Mouse (Mus musculus) adrenal gland, adult 8-10 months (tissue): ENCODE data around the gene Rbfox1. TPM values are rescaled to one million over a fixed set of nuclear protein-coding genes. Genes with fewer than 3 reads are reported as not detected.

Experiments
- DNase-seq: peaks from one replicate; pipeline ENCODE4 v3.0.0; 2022
- total RNA-seq, 4 experiments: library from RNA; stranded (reverse); gene quantifications; 2 replicates each; pipeline ENCODE4 v1.2.4; 2022

Rbfox1 gene
- total RNA-seq, 4 experiments from 2014 or later: 1.3 to 4.0 (median 2.3) TPM

DNA sequence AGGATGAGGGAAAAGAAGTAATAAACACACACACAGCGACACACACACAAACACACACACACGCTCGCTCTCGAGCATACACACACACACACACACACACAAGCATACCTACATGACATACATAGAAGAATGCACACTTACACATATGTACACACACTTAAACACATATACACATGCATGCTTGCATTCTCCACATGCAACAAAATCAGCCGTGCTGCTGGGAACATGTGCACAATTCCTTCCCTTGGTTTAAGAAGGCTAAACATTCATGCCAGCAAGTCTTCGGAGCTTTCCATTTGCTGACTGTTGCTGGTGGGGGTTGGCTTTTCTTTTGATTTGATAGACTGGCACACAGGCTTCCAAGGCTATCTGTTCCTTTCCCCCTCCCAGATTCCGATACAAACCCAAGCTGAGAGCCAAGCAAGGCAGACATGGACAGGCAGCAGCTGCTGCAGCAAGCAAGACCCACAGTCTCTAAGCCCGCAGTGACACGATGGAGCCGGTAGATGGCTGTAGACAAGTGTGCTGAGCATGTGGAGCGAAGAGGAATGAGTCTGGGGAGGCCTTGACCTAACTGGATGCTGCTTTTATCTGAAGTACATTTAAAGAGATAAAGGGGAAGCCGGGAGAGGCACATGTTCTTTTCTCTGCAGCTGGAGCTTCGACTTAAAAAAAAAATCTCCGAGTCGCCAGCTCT, 954.3 kb downstream of the Rbfox1 start:
- DNase-seq: peak; percentile 84

GRCm38 (mm10) chr16:6840007-6840406, 954.9 kb downstream of the Rbfox1 start:
- DNase-seq: no peak

GRCm38 (mm10) chr16:6840461-6840860, 955.3 kb downstream of the Rbfox1 start:
- no peak for DNase-seq

GRCm38 (mm10) chr16:6842066-6842785, 957.1 kb downstream of the Rbfox1 start:
- DNase-seq: no peak

DNA sequence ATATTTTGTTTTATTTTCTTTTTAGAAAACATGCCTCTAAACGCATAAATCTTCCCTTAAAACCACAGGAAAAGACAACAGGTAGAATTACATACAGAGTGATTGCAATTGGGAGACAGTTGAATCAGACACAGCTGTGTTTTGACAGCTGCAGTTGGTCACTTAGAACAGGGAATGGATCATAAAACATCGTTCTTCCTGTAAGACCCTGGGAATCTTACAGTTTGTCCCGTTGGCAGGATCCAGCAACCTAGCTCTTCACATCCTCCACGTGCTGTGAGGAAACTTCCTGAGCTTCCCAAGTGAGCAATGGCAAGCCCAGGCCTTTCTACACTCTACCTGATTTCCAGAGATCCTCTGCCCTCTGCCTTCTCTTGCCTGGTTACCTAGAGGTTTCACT, 959.5 kb downstream of the Rbfox1 start:
- DNase-seq: no peak

DNA sequence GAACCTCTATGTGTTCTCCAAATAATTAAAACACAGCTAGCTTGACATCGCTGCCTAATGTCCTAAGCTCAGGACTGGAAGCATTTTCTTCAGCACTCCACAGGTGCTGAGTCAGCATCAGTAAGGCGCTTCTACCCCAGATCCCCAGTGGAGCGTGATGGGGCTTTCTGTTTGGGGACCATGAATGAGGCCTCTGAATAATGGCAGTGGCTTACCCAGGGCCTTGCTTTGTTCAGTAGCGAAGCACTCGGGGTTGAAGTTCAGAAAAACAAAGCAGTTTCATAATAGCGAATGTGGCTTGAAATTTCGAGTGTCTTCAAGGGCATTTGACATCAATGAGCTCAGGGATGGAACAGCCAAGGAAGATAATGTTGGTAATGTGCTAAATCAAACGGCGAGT, 966.2 kb downstream of the Rbfox1 start:
- peak; percentile 52 for DNase-seq

DNA sequence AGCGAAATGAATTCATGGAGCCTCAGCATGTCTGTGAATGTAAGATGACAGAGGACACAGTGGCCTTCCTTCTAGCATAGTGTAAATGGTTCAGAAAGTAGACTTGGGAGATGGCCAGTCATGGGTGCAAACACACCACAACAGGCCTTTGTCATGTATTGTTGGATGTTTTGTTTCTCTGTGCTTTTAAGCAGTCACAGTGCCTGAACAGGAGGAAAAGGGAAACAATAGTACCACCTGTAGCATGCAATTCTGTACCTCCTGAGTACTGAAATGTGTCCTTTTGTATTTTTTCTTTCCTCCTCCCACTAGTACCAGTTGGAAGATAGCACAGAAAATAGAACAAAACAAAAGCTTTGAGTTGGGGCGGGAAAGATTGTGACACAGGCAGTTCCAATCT, 968.6 kb downstream of the Rbfox1 start:
- no peak for DNase-seq

DNA sequence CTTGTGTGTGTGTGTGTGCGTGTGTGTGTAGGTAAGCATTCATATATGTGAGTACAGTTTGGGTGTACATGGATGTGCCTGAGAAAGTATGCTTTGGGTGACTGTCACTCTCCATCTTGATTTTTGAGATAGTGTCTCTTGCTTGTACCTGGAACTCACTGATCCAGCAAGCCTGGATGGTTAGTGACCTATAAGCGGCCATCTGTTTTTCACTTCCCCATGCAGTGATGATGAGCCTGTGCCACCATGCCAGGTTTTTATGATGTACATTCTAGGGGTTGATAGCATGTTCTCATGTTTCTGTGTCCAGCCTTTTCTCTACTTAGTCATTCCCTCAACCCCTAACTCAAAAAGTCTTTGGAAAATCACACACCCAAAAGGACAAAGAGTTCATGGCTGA, 976.5 kb downstream of the Rbfox1 start:
- DNase-seq: no peak

- no peak for DNase-seq
These were observed 997.7 kb downstream of the Rbfox1 start for GRCm38 (mm10) chr16:6882683-6883430.

DNA sequence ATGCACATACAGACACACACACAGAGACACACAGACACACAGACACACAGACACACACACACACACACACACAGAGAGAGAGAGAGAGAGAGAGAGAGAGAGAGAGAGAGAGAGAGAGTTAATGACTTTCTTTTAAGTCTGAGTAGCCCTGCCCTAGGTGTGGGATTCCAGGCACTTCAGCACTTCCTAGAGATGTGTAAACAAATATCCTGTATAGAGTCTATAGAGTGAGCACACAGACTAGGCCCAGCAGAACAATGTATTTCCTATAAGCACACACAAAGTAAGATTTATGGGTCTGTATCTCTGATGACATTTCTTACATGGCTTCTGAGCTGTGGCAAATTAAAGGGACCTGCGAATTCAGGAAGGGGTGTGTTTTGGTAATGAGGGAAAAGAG, 998.6 kb downstream of the Rbfox1 start:
- DNase-seq: no peak

GRCm38 (mm10) chr16:6885617-6886016, 1000.5 kb downstream of the Rbfox1 start:
- DNase-seq: no peak

DNA sequence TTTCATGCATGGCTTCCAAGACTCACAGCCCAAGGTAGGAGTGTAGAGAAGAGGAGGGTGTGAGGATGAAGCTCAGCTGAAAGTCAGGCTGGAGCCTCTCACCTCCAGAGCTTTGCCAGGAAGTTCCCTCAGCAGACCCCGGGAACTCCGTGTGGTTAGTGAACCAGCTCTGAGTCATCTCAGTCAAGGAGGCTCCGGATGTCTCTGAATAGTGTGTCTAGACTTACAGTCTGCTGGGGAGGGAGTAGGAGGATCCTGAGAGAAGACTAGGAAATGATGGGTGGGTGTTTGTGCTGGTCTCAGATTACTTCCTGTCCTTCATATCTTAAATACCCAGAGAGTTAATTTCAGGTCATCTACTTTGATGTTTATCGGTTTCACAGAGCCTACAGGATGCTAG, 1004.1 kb downstream of the Rbfox1 start:
- DNase-seq: no peak

- DNase-seq: no peak
These were observed 1012.6 kb downstream of the Rbfox1 start for GRCm38 (mm10) chr16:6897734-6898133.

- no peak for DNase-seq
These were observed 1014.9 kb downstream of the Rbfox1 start for GRCm38 (mm10) chr16:6900006-6900405.

DNA sequence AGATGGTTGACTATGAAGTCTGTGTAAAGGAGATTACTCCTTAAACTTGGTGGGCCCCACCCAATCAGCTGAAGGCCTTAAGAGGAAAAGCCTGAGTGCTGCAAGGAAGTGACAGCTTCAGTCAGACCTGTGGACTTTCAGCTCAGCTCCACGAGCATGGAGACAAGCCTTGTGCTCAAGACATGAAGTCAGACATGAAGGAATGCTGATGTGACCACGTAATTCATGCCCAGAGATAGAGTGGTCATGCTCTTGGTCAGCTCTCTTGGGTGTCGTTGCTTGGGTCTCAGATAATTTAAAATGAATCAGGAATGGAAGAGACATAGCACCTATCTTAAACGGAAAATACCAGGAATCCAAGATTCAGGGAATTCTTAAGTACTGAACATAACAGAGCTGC, 1019.8 kb downstream of the Rbfox1 start:
- no peak for DNase-seq

GRCm38 (mm10) chr16:6906001-6906400, 1020.8 kb downstream of the Rbfox1 start:
- peak; percentile 3 for DNase-seq

GRCm38 (mm10) chr16:6907550-6907949, 1022.4 kb downstream of the Rbfox1 start:
- no peak for DNase-seq

GRCm38 (mm10) chr16:6914531-6914930, 1029.4 kb downstream of the Rbfox1 start:
- no peak for DNase-seq

DNA sequence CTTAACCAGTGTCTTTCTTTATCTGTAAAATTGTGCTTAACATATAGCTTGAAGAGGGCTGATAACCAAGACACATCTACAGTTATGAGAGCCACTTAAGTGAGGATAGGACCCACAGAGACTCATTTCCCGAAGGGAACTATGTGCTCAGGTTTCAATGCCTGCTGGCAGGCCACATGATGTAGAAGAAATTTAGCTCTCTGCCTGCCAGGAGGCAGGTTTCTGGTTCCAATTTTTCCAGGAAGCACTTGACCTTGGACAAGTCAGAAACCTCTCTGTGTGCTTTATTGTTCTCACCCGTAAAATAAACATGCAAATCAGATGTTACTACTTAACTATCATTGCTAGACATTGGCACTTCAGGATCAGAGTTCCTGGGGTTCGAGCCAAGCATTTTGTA, 1033.5 kb downstream of the Rbfox1 start:
- DNase-seq: no peak

DNA sequence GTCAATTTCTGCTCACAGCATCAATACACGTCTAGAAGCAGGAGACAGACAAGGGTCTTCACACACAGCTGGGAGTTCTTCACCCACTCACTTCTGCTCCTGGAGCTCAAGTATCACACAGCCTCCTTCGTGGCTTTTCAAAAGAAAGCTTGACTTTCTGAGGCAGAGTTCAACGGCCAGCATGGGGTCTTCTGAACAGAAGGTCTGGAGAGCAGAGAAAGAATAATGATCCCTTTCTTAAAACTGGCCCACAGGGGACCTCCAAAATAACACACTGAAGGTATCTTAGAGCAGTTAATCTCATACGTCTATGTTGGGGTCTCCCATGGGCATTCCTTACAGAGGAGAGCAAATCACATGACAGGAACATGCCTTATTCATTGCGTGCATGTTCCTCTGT, 1034.5 kb downstream of the Rbfox1 start:
- no peak for DNase-seq

DNA sequence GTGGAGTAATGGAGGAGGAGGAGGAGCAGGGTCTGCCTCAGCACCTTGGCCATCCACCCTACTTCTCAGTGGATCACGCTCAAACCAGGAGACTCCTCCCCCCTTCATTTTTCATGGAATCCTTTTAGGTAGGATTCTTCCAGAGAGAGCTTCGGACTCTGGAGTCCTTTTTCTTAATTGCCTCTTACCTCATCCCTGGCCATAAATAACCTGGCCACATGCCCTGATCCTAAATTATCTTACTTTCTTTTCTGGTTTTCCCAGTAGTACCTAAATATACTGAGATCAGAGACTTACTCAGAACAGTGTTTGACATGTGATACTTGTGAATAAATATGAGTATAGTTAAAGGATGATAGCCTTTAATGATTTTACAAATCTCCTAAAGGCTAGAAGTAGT, 1042.5 kb downstream of the Rbfox1 start:
- DNase-seq: no peak

DNA sequence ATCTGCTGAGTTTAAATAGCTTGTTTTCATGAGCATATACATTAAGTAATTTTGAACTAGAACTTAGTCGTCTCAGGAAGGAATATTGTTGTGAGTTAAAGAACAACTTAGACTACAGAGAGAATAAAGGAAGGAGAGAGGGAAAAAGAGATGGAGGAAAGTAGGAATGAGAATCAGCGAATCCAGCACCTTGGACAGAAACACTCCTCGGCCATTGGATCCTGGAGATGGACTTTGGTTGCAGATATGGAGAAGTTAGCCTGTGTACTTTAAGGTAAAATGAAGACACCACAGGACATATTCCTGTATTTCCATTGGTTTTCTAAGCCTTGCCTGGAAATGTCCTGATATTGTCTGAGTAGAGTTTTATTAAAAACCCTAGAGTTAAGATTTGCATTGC, 1045.6 kb downstream of the Rbfox1 start:
- DNase-seq: no peak

DNA sequence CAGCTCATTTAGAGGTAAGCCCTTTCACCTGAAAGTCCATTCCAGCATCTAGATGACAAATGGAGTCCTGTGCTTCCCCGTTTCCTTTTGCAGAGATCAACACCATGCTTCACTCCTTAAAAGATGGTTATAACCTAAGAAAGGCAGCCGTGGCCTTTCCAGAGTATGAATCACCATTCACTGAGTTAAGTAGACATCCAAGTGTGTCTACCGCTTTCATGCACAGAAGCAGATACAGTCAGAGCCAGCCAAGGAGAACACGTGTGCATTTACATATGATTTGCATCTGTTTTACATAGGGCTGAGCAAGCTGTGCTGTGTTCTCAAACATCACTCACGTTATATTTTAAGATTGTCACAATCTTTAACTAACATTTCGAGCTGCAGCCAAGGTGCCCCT, 1061.0 kb downstream of the Rbfox1 start:
- no peak for DNase-seq

- DNase-seq: no peak
These were observed 1064.5 kb downstream of the Rbfox1 start for GRCm38 (mm10) chr16:6949666-6950065.
